Mouse (Mus musculus) adrenal gland, postnatal 4 days (tissue): ENCODE measurements around the gene Ppp2r3a. TPM values are rescaled to one million over a fixed set of nuclear protein-coding genes. Genes with fewer than 3 reads are reported as not detected.

Source experiments
- DNase-seq, 2 experiments: peaks; one replicate each; pipeline ENCODE4 v3.0.0; 2021 to 2022; ENCODE audit warnings: low spot score in 2 of 2, mixed read lengths in 2 of 2
- long read RNA-seq, 2 experiments: library from polyadenylated mRNA; stranded (forward); transcript quantifications; one replicate each; pipeline ENCODE4 v2.0.0; 2021
- total RNA-seq, 2 experiments: library from RNA; stranded (reverse); gene quantifications; 2 replicates each; pipeline ENCODE4 v1.2.3; 2021

Gene Ppp2r3a
- total RNA-seq = 10 to 100 TPM; 34.5 to 34.8 TPM
- long read RNA-seq, experiment 1, full-length matches to known transcripts = 1 of 8 reads
- long read RNA-seq, experiment 1, partial matches to known transcripts = 3 of 8 reads
- long read RNA-seq, experiment 1, other reads (novel, unspliced or antisense) = 4 of 8 reads
- long read RNA-seq, experiment 2, full-length matches to known transcripts = 2 of 7 reads
- long read RNA-seq, experiment 2, partial matches to known transcripts = 3 of 7 reads
- long read RNA-seq, experiment 2, other reads (novel, unspliced or antisense) = 2 of 7 reads

- peak; percentile 99 to 100 for DNase-seq
Measured at GRCm38 (mm10) chr9:101251644-101252337, at the start of gene Ppp2r3a. Ppp2r3a (minus strand) TSS chr9:101251795.

GRCm38 (mm10) chr9:101300441-101300935, 48.9 kb upstream of the Ppp2r3a start:
- DNase-seq = no peak

GRCm38 (mm10) chr9:101291676-101292660, 40.4 kb upstream of the Ppp2r3a start:
- no peak for DNase-seq

- DNase-seq = no peak
Measured at GRCm38 (mm10) chr9:101290876-101291275, 39.3 kb upstream of the Ppp2r3a start.

- no peak for DNase-seq
Measured at GRCm38 (mm10) chr9:101289750-101290149, 38.2 kb upstream of the Ppp2r3a start.

GRCm38 (mm10) chr9:101288901-101289647, 37.5 kb upstream of the Ppp2r3a start:
- DNase-seq = no peak

- DNase-seq = no peak
Measured at GRCm38 (mm10) chr9:101286766-101287165, 35.2 kb upstream of the Ppp2r3a start.

- no peak for DNase-seq
Measured at GRCm38 (mm10) chr9:101284049-101284448, 32.5 kb upstream of the Ppp2r3a start.

GRCm38 (mm10) chr9:101282651-101283050, 31.1 kb upstream of the Ppp2r3a start:
- DNase-seq = no peak

- no peak for DNase-seq
Measured at GRCm38 (mm10) chr9:101281906-101282305, 30.3 kb upstream of the Ppp2r3a start.

- DNase-seq = no peak
Measured at GRCm38 (mm10) chr9:101281326-101281725, 29.7 kb upstream of the Ppp2r3a start.

GRCm38 (mm10) chr9:101280867-101281266, 29.3 kb upstream of the Ppp2r3a start:
- DNase-seq = no peak

- DNase-seq = no peak
Measured at GRCm38 (mm10) chr9:101280211-101280610, 28.6 kb upstream of the Ppp2r3a start.

GRCm38 (mm10) chr9:101272715-101273114, 21.1 kb upstream of the Ppp2r3a start:
- no peak for DNase-seq

GRCm38 (mm10) chr9:101270020-101270419, 18.4 kb upstream of the Ppp2r3a start:
- no peak for DNase-seq

- no peak for DNase-seq
Measured at GRCm38 (mm10) chr9:101266043-101266442, 14.4 kb upstream of the Ppp2r3a start.

GRCm38 (mm10) chr9:101265546-101265945, 14.0 kb upstream of the Ppp2r3a start:
- DNase-seq = no peak

GRCm38 (mm10) chr9:101262815-101263214, 11.2 kb upstream of the Ppp2r3a start:
- DNase-seq = no peak

GRCm38 (mm10) chr9:101261989-101262571, 10.5 kb upstream of the Ppp2r3a start:
- peak in 1 of 2 experiments; percentile 43 for DNase-seq

- no peak for DNase-seq
Measured at GRCm38 (mm10) chr9:101261443-101261842, 9.8 kb upstream of the Ppp2r3a start.
